Mouse (Mus musculus) midbrain, embryonic 12.5 days (tissue): ENCODE data around the gene Brd3. TPM values are rescaled to one million over a fixed set of nuclear protein-coding genes. Genes with fewer than 3 reads are reported as not detected.
A peak's percentile ranks its signal among the peaks of the same experiment; 100 is the strongest.
"Not testable (repeated sequence)": the region's sequence is repeated elsewhere in the genome, so short reads cannot be mapped to it uniquely, and the experiment has no call there.

ENCODE experiments used
- ATAC-seq: fragments of 200-750 bp; cut with Nextera tagmentation; 2 replicates; pipeline ENCODE4 v1.8.0; 2017; ENCODE audit warnings: low read depth, moderate TSS enrichment, moderate library complexity; ENCODE audit not compliant: low FRiP score
- H3K27ac ChIP-seq: fragments of 300-500 bp; sonication (generic); replicated peaks from 2 replicates; pipeline ENCODE4 v1.5.1; 2016; ENCODE audit warnings: mild to moderate bottlenecking
- H3K27me3 ChIP-seq: fragments of 300-500 bp; sonication (generic); 2 replicates; pipeline ENCODE4 v1.6.1; 2016; ENCODE audit warnings: mild to moderate bottlenecking
- H3K36me3 ChIP-seq: fragments of 300-500 bp; sonication (generic); 2 replicates; pipeline ENCODE4 v1.6.1; 2016
- H3K4me1 ChIP-seq: fragments of 300-500 bp; sonication (generic); 2 replicates; pipeline ENCODE4 v1.6.1; 2016
- H3K4me2 ChIP-seq: fragments of 300-500 bp; sonication (generic); replicated peaks from 2 replicates; pipeline ENCODE4 v1.6.1; 2016; ENCODE audit warnings: mild to moderate bottlenecking, moderate library complexity
- H3K4me3 ChIP-seq: fragments of 300-500 bp; sonication (generic); 2 replicates; pipeline ENCODE4 v1.5.1; 2016; ENCODE audit warnings: mild to moderate bottlenecking
- H3K9ac ChIP-seq: fragments of 300-500 bp; sonication (generic); replicated peaks from 2 replicates; pipeline ENCODE4 v1.6.1; 2016; ENCODE audit warnings: mild to moderate bottlenecking, moderate library complexity
- H3K9me3 ChIP-seq: fragments of 300-500 bp; sonication (generic); 2 replicates; pipeline ENCODE4 v1.6.1; 2016; ENCODE audit warnings: mild to moderate bottlenecking
- WGBS: fragments of 180-500 bp; shearing (Covaris S2); methylation state at CpG from one replicate; pipeline ENCODE4 v1.1.7; 2016; 5-methylcytosine and 5-hydroxymethylcytosine counted together
- polyA plus RNA-seq: library from polyadenylated mRNA; unstranded; fragments of >200 nt; fragmentation: Nextera tagmentation; extraction: Ambion mirVana; gene quantifications from 2 replicates; pipeline ENCODE4 v1.2.1, GENCODE M21; 2016

Brd3 gene
- polyA plus RNA-seq, 1 experiment from 2014 or later = 127 TPM

DNA sequence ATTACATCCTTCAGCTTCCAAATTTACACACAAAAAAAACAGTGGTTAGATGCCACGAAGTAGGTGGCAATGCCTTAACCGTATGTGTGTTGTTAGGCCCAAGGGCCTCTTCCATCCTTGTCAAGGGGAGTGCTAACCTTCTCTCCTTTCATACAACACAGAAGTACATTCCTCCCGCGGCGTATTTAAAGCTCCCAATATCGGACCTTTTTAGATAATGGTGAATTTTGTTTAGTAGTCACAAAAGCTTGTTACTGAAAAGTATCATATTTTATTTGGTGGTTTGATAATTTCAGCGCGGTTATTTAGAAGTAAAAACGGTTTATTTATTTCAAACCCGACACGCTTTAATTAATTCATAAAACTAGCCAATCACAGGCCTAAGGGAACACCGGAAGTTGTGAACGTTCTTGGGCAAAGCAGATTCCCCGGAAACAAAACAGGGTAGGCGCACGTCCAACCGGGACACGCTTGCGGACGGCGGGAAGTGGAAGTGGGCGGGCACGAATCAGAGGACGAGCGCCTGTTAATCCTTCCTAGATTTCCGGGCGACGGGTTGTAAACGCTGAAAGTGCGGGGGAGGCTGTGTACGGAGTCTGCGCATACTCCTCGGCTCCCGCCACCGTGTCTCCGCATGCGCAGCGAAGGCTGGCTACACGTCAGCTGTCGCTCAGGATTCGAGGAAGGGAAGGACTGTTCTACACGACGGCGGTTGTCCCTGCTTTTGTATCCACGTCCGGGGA lies 32.5 kb upstream of the Brd3 start:
- Histone ChIP-seq H3K9ac (peak overlapping the region; percentile 66), H3K4me3 (peak overlapping the region; percentile 44), H3K9me3 (no peaks in the 10 kb centered on the region), H3K4me1 (peaks cover 20% of the 10 kb centered on the region), H3K4me2 (peak overlapping the region; percentile 66), H3K27ac (peak overlapping the region; percentile 85), H3K27me3 (no peaks in the 10 kb centered on the region), H3K36me3 (peaks cover 17% of the 10 kb centered on the region)
- WGBS = under 1% methylated on average over 46 of the region's 46 CpGs
- ATAC-seq = peak; percentile 97

DNA sequence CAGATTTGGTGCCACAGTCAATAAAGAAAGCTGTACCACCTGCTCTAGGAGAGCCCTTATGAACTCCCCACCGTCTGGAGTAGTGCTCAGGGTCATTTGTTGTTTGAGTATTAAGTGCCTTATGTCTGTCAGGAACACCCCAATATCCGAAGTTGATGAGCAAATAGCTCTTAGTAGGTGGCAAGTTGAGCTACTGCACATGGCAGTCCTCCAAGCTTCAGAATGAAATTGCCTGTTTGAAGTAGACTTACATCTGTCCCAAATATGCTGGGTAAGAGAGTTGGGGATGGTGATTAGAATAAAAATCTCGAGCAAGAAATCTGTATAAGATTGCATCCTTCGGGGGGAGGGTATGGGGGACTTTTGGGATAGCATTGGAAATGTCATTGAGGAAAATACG lies 31.9 kb upstream of the Brd3 start:
- Histone ChIP-seq H3K4me3 (peak overlapping the region; percentile 44; the same call in 1 of the 2 replicates), H3K9ac (no peak overlapping the region; the same call in 1 of the 2 replicates), H3K27ac (peak overlapping the region; percentile 85), H3K27me3 (no peaks in the 10 kb centered on the region), H3K4me2 (peak overlapping the region; percentile 66), H3K4me1 (peaks cover 20% of the 10 kb centered on the region), H3K9me3 (no peaks in the 10 kb centered on the region), H3K36me3 (peaks cover 23% of the 10 kb centered on the region)
- no peak for ATAC-seq
- 19% methylated on average over 5 of the region's 5 CpGs for WGBS

DNA sequence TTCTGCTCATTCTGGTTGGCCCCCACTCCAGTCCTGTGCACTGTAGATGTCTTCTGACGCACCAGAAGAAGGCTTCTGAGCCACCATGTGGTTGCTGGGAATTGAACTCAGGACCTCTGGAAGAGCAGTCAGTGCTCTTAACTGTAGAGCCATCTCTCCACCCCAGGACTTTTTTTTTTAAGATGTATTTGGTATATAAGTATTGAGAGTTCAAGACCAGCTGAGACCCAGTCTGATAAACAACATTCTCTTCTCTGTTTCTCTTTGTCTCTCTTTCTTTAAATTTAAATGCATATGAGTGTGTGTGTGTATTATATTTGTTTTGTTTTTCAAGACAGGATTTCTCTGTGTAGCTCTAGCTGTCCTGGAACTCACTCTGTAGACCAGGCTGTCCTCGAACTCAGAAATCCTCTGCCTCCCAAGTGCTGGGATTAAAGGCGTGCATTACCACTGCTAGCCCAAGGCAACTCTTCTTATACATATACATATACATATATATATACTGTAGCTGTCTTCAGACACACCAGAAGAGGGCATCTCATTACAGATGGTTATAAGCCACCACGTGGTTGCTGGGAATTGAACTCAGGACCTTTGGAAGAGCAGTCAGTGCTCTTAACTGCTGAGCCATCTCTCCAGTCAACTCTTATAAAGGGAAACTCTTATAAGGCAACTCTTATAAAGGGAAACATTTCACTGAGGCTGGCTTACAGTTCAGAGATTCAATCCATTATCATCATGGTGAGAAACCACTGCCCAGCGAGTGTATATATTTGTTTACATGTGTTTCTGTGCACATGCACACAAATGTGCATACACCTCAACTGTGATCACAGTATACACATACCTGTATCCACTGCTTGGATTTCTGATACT lies 31.2 kb upstream of the Brd3 start:
- Histone ChIP-seq H3K4me3 (peak overlapping the region; percentile 44; the same call in 1 of the 2 replicates), H3K4me2 (peak overlapping the region; percentile 66), H3K27ac (peak overlapping the region; percentile 85), H3K36me3 (peaks cover 29% of the 10 kb centered on the region), H3K4me1 (peaks cover 20% of the 10 kb centered on the region)
- H3K9ac ChIP-seq, H3K9me3 ChIP-seq, H3K27me3 ChIP-seq, ATAC-seq: not testable (repeated sequence)
- 70% methylated on average over 5 of the region's 5 CpGs for WGBS

DNA sequence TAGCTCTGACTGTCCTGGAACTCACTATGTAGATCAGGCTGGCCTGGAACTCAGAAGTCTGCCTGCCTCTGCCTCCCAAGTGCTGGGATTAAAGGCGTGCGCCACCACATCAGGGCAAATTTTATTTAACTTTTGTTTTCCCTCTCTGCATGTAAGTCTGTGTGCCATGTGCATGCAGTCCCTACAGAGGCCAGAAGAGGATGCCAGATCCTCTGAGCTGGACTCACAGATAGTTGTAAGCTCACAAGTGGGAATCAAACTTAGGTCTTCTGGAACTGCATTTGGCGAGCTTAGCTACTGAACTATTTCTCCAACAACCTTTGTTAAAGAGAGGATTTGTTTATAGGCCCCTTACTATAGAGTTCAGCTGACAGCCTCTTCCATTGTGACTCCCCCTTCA lies 10.8 kb upstream of the Brd3 start:
- Histone ChIP-seq H3K27me3 (no peaks in the 10 kb centered on the region), H3K4me3 (no peak overlapping the region), H3K4me1 (peaks cover 26% of the 10 kb centered on the region), H3K27ac (no peak overlapping the region), H3K4me2 (no peak overlapping the region), H3K9me3 (no peaks in the 10 kb centered on the region), H3K36me3 (peaks cover 44% of the 10 kb centered on the region), H3K9ac (no peak overlapping the region)
- WGBS = 93% methylated on average over 3 of the region's 3 CpGs
- ATAC-seq = no peak

DNA sequence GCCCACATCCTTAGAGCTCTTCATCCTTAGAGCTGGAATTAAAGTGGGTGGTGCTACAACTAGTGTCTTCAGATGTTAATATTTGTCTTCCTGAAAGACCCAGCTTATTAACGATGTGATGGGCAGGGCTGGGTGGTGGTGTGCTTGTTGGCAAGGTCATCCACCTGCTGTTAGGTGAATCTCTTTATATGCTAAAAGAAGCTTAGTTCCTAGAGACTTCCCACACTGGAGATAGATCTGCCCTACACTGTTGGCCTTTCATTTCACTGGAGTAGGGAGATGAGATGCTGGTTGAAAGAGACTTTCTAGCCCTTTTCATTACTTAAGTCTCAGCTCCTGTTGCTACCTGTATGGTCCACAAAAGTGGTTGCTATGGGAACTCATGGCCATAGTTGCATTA lies 8.8 kb upstream of the Brd3 start:
- H3K4me3 ChIP-seq = peak overlapping the region; percentile 92
- peaks cover 29% of the 10 kb centered on the region for H3K36me3 ChIP-seq
- 20% methylated on average over 1 of the region's 1 CpGs for WGBS
- H3K4me2 ChIP-seq = peak overlapping the region; percentile 98
- ATAC-seq = no peak
- H3K9me3 ChIP-seq = peaks cover 5% of the 10 kb centered on the region; the same call in 1 of the 2 replicates
- peak overlapping the region; percentile 94 for H3K9ac ChIP-seq
- H3K27ac ChIP-seq = no peak overlapping the region
- no peaks in the 10 kb centered on the region for H3K27me3 ChIP-seq
- peaks cover 26% of the 10 kb centered on the region for H3K4me1 ChIP-seq

DNA sequence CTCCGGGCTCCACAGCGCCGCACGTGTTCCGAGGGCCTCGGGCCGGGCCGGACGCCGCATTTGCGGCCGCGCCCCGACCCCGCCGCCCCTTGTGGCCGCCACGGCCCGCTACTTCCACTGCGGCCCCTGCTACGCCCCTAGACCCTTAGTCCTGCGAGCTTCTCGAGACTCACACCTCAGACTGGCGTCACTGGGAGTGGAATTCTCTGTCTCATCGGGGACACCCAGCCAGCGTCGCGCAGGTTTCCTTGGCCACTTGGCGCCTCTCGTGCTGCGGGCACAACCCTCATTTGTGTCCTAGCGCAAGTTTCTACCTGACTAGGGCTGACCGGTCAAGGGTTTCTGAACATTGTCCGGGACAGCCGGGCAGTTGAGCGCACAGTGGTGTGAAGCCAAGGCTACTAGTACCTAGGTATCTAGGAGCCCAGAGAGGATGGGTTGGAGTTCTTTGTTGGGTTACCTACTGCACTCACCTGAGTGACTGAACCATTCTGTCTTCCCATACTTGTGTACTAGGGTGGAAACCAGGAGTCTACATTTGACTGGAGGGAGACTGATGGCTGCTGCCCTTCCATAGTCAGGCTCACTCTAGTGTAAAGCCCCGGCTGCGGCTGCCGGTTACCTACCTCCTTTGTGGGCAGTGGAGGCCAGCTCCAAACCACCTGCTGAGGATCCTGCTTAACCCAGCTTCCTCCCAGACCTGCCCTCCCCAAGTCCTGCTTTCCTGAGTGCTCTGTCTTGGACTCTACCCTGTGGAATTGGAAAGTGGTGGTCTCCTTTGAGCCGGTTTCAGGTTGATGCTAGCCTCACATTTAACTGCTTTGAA lies 8.1 kb upstream of the Brd3 start:
- ATAC-seq = peak; percentile 64
- WGBS = under 1% methylated on average over 40 of the region's 40 CpGs
- Histone ChIP-seq H3K4me3 (peak overlapping the region; percentile 92), H3K36me3 (peaks cover 22% of the 10 kb centered on the region), H3K4me2 (peak overlapping the region; percentile 98), H3K9ac (peak overlapping the region; percentile 94), H3K4me1 (peaks cover 26% of the 10 kb centered on the region), H3K27ac (peak overlapping the region; percentile 83), H3K27me3 (no peaks in the 10 kb centered on the region), H3K9me3 (peaks cover 5% of the 10 kb centered on the region; the same call in 1 of the 2 replicates)

DNA sequence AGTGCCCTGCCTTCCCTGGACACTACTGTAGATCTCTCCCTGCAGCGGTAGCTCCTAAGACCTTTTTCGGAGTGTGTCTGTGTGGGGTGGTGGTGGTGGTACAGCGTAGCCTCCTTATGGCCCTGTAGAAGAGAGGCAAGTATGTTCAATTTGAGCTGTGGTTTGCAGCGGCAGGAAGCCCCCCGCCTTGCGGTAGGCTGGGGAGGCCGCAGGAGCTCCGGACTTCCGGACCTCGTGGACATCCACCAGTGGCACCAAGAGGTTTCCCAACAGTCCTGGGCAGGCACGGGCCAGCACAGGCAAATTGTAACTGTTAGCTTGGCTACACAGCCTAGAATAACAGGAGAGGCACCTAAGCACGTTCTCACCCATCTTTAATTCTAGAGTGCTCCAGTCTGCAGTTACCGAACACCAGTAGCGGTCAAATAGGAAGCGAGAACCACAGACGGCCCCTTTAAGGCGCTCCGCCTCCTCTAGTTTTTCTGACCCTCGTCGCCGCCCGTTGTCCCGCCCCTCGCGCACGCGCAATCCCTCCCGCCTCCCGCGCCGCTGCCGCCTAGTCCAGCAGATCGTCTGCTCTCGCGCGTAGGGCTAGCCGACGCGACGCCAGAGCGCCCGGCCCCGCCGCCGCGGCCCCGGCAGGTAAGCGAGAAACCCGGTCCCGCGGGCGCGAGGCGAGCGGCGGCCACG lies 7.3 kb upstream of the Brd3 start, which contains the start of gene Wdr5:
Wdr5 (plus strand) TSS at position 519 of the 690 bp plus-strand sequence.
- under 1% methylated on average over 57 of the region's 57 CpGs for WGBS
- Histone ChIP-seq H3K27me3 (no peaks in the 10 kb centered on the region), H3K9me3 (peaks cover 5% of the 10 kb centered on the region; the same call in 1 of the 2 replicates), H3K4me1 (peaks cover 26% of the 10 kb centered on the region), H3K27ac (peak within 1 kb of the TSS; percentile 83), H3K4me3 (peak within 1 kb of the TSS; percentile 92), H3K9ac (peak within 1 kb of the TSS; percentile 94), H3K36me3 (peaks cover 14% of the 10 kb centered on the region), H3K4me2 (peak within 1 kb of the TSS; percentile 98)
- ATAC-seq = peak; percentile 92

DNA sequence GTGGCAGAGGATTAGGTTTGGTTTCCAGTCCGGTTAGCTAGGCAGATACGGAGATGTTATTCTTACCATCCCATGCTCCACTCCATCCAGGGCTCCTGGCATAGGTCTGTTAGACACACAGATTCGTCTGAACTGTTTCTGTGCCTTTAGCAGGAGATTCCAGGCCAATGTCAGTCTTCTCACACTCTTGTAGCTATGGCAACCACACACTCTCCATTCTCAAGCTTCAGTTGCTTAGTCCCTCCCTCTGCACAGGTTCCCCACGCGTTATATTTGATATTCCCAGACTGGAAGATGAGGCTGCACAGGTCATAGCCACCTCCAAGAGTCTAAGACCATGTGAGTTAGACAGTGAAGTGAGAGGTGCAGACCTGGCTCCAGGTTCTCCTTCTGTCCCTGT lies 6.4 kb upstream of the Brd3 start:
- H3K4me3 ChIP-seq = peak overlapping the region; percentile 92
- 75% methylated on average over 5 of the region's 5 CpGs for WGBS

DNA sequence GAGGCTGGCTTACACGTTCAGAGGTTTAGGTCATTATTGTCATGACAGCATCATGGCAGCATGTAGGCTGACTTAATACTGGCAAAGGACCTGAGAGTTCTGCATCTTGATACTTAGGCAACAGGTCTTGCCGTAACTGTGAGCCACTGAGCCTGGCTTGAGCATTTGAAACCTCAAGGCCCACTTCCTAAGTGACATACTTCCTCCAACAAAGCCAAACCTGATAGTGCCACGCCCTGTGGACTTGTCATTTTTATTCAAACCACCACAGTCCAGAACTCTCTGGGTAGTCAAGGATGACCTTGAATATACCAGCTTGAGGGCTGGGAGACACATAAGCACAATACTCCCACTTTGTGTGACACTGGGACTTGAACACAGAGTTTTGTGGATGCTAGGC lies 5.4 kb upstream of the Brd3 start:
- no peaks in the 10 kb centered on the region for H3K27me3 ChIP-seq
- peaks cover 5% of the 10 kb centered on the region; the same call in 1 of the 2 replicates for H3K9me3 ChIP-seq
- H3K4me2 ChIP-seq = no peak overlapping the region
- no peak overlapping the region for H3K27ac ChIP-seq
- no peak overlapping the region for H3K4me3 ChIP-seq
- H3K36me3 ChIP-seq = no peaks in the 10 kb centered on the region
- ATAC-seq = no peak
- 97% methylated on average over 3 of the region's 3 CpGs for WGBS
- H3K9ac ChIP-seq = no peak overlapping the region
- H3K4me1 ChIP-seq = peaks cover 26% of the 10 kb centered on the region

More for the DNA sequence above, 6.4 kb upstream of the Brd3 start:
- H3K9me3 ChIP-seq = peaks cover 5% of the 10 kb centered on the region; the same call in 1 of the 2 replicates
- peaks cover 5% of the 10 kb centered on the region; the same call in 1 of the 2 replicates for H3K36me3 ChIP-seq
- H3K9ac ChIP-seq = peak overlapping the region; percentile 94
- H3K4me1 ChIP-seq = peaks cover 26% of the 10 kb centered on the region
- peak overlapping the region; percentile 98 for H3K4me2 ChIP-seq
- peak overlapping the region; percentile 83 for H3K27ac ChIP-seq
- ATAC-seq = no peak
- H3K27me3 ChIP-seq = no peaks in the 10 kb centered on the region

DNA sequence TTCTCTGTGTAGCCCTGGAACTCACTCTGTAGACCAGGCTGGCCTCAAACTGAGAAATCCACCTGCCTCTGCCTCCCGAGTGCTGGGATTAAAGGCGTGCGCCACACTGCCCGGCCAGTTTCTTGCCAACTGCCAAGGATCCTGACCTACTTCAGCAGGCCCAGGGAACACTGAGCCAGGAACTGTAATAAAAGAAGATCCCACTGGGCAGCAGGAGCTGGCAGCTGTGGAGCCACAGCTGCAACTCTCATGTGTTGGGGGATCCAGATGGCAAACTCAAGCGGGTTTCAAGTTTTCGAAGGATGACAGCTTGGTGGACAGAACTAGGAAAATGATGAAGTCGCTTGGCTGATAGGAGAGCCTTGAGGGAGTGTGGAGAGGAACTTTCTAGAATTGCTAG lies 3.2 kb upstream of the Brd3 start:
- Histone ChIP-seq H3K4me2 (no peak overlapping the region), H3K27me3 (no peaks in the 10 kb centered on the region), H3K36me3 (no peaks in the 10 kb centered on the region), H3K9me3 (peaks cover 5% of the 10 kb centered on the region; the same call in 1 of the 2 replicates), H3K9ac (no peak overlapping the region), H3K4me3 (no peak overlapping the region), H3K27ac (no peak overlapping the region), H3K4me1 (peaks cover 10% of the 10 kb centered on the region)
- 96% methylated on average over 7 of the region's 7 CpGs for WGBS
- ATAC-seq = no peak

DNA sequence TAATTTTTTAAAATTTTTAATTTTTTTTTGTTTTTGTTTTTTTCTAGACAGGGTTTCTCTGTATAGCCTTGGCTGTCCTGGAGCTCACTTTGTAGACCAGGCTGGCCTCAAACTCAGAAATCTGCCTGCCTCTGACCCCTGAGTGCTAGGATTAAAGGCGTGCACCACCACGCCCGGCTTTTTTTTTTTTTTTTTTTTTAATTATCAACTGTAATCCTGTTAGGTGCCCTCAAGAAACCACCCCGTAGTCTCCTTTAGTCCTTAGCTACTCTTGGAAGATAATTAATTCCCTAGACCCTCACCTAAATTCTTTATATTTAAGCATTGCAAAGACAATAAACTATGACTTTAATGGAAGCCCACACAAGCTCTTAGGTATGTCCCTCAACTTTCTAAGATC lies 804 bp downstream of the Brd3 start:
- H3K9ac ChIP-seq, H3K36me3 ChIP-seq, H3K27ac ChIP-seq, H3K4me1 ChIP-seq, H3K4me3 ChIP-seq, H3K9me3 ChIP-seq, ATAC-seq, H3K4me2 ChIP-seq, H3K27me3 ChIP-seq: not testable (repeated sequence)
- WGBS = 76% methylated on average over 3 of the region's 4 CpGs
